Mouse (Mus musculus): ENCODE data around the gene Ddx10.
"Not testable (repeated sequence)": the region's sequence is repeated elsewhere in the genome, so short reads cannot be mapped to it uniquely, and the experiment has no call there.

The Ddx10 gene

GRCm38 (mm10) chr9:53143508-53143907 is 104.3 kb downstream of the Ddx10 start:
- DNase-seq, result no peak

- DNase-seq, result not testable (repeated sequence)
Measured at GRCm38 (mm10) chr9:53142424-53142823, 105.4 kb downstream of the Ddx10 start.

- no peak for DNase-seq
Measured at GRCm38 (mm10) chr9:53140610-53141165, 107.2 kb downstream of the Ddx10 start.

- DNase-seq, result no peak
Measured at GRCm38 (mm10) chr9:53132826-53133225, 115.0 kb downstream of the Ddx10 start.

GRCm38 (mm10) chr9:53130460-53130859 is 117.4 kb downstream of the Ddx10 start:
- DNase-seq, result no peak

GRCm38 (mm10) chr9:53101103-53101502 is 146.8 kb downstream of the Ddx10 start:
- DNase-seq, result no peak

- DNase-seq, result no peak
Measured at GRCm38 (mm10) chr9:53095319-53096165, 152.3 kb downstream of the Ddx10 start.

- DNase-seq, result no peak
Measured at GRCm38 (mm10) chr9:53094536-53094935, 153.3 kb downstream of the Ddx10 start.

GRCm38 (mm10) chr9:53077626-53078025 is 170.2 kb downstream of the Ddx10 start:
- no peak for DNase-seq

- no peak for DNase-seq
Measured at GRCm38 (mm10) chr9:53075931-53076330, 171.9 kb downstream of the Ddx10 start.

- no peak for DNase-seq
Measured at GRCm38 (mm10) chr9:53074443-53074842, 173.4 kb downstream of the Ddx10 start.

- no peak for DNase-seq
Measured at GRCm38 (mm10) chr9:53073576-53074112, 174.2 kb downstream of the Ddx10 start.

GRCm38 (mm10) chr9:53072088-53072487 is 175.8 kb downstream of the Ddx10 start:
- no peak for DNase-seq

- no peak for DNase-seq
Measured at GRCm38 (mm10) chr9:53070875-53071524, 176.9 kb downstream of the Ddx10 start.

GRCm38 (mm10) chr9:53068166-53068565 is 179.7 kb downstream of the Ddx10 start:
- no peak for DNase-seq

GRCm38 (mm10) chr9:53066428-53066827 is 181.4 kb downstream of the Ddx10 start:
- DNase-seq, result no peak

- DNase-seq, result no peak
Measured at GRCm38 (mm10) chr9:53065028-53065427, 182.8 kb downstream of the Ddx10 start.

- no peak for DNase-seq
Measured at GRCm38 (mm10) chr9:53064531-53064930, 183.3 kb downstream of the Ddx10 start.

GRCm38 (mm10) chr9:53055306-53055705 is 192.5 kb downstream of the Ddx10 start:
- no peak for DNase-seq
